In genomic region chrX:102932992-102933570, GRCm38 (mm10) we compare ENCODE assay signal across 10 mouse cellular contexts. TPM values are rescaled to one million over a fixed set of nuclear protein-coding genes. Genes with fewer than 3 reads are reported as not detected.
A peak's percentile ranks its signal among the peaks of the same experiment; 100 is the strongest.
DNase-seq lines count a peak whose midpoint lies in the region; ATAC-seq and TF ChIP-seq lines count a peak whose summit lies in the region.
"Had no signal": no experiment of that assay in that cellular context is flagged by ENCODE, and none has a peak within 500 bp of the region (broad histone marks: within the 10 kb centered on the region; RNA-seq: fewer than 3 reads in every experiment).

No protein-coding gene starts in this region.

- no peak overlapping the region for H3K27ac ChIP-seq in lung, embryonic 14.5 days (ENCODE audit: low read depth)
- peak overlapping the region; percentile 82; the same call in 1 of the 2 replicates for H3K27ac ChIP-seq in embryonic facial prominence, embryonic 10.5 days (replicated peaks)
- H3K27ac ChIP-seq in hindbrain, postnatal 0 days: no peak overlapping the region
- peak overlapping the region; percentile 41; the same call in 1 of the 2 replicates for H3K27ac ChIP-seq in neural tube, embryonic 15.5 days (replicated peaks)

- no peaks in the 10 kb centered on the region for H3K27me3 ChIP-seq in lung, embryonic 14.5 days (ENCODE audit: insufficient read depth, low read length)
- H3K27me3 ChIP-seq in embryonic facial prominence, embryonic 10.5 days (replicated peaks; ENCODE audit: low read depth, poor library complexity, severe bottlenecking): peaks cover 71% of the 10 kb centered on the region
- no peaks in the 10 kb centered on the region; the same call in 1 of the 2 replicates for H3K27me3 ChIP-seq in hindbrain, postnatal 0 days (ENCODE audit: insufficient read depth, low read length)
- peaks cover 17% of the 10 kb centered on the region for H3K27me3 ChIP-seq in neural tube, embryonic 15.5 days (replicated peaks)

- no peaks in the 10 kb centered on the region for H3K36me3 ChIP-seq in lung, embryonic 14.5 days (ENCODE audit: insufficient read depth)
- H3K36me3 ChIP-seq in embryonic facial prominence, embryonic 10.5 days (replicated peaks): no peaks in the 10 kb centered on the region
- H3K36me3 ChIP-seq in hindbrain, postnatal 0 days (ENCODE audit: insufficient read depth, low read length): no peaks in the 10 kb centered on the region
- H3K36me3 ChIP-seq in neural tube, embryonic 15.5 days: no peaks in the 10 kb centered on the region

- H3K4me2 ChIP-seq in lung, embryonic 14.5 days: peak overlapping the region; percentile 73
- peak overlapping the region; percentile 65 for H3K4me2 ChIP-seq in hindbrain, postnatal 0 days (ENCODE audit: low read depth, low read length)
- peak overlapping the region; percentile 68 for H3K4me2 ChIP-seq in neural tube, embryonic 15.5 days

- H3K4me3 ChIP-seq in lung, embryonic 14.5 days (ENCODE audit: low read depth, low read length): peak overlapping the region; percentile 50
- peak overlapping the region; percentile 69 for H3K4me3 ChIP-seq in embryonic facial prominence, embryonic 10.5 days
- H3K4me3 ChIP-seq in hindbrain, postnatal 0 days (ENCODE audit: low read length): peak overlapping the region; percentile 45
- peak overlapping the region; percentile 53 for H3K4me3 ChIP-seq in neural tube, embryonic 15.5 days (replicated peaks)

- no peak for TF ChIP-seq CTCF in lung, embryonic 14.5 days (IDR thresholded peaks at IDR 0.05; ENCODE audit: low read depth)
- no peak for TF ChIP-seq CTCF in hindbrain, postnatal 0 days (IDR thresholded peaks at IDR 0.05; ENCODE audit: low read depth)

- no peak for DNase-seq in lung, embryonic 14.5 days
- DNase-seq in lung, postnatal 36 days: no peak
- peak; percentile 7 for DNase-seq in embryonic facial prominence, embryonic 10.5 days (ENCODE audit: low spot score)
- DNase-seq in hindbrain, postnatal 0 days (ENCODE audit: low spot score): peak; percentile 1
- no peak for DNase-seq in gastrocnemius, adult 18-20 months (ENCODE audit: low spot score)
- no peak for DNase-seq in c-Kit-positive CD71-positive TER-119-positive erythroid progenitor cells, embryonic 14.5 days (ENCODE audit: low spot score)
- no peak for DNase-seq in thymus, postnatal 10 days (ENCODE audit: low spot score in 2 of 2)

- H3K4me1 ChIP-seq in lung, embryonic 14.5 days (ENCODE audit: insufficient read depth): no peaks in the 10 kb centered on the region
- H3K4me1 ChIP-seq in embryonic facial prominence, embryonic 10.5 days: 0 out of 2 replicates have a peak, but pooled peaks cover 3% of the 10 kb centered on the region
- H3K4me1 ChIP-seq in hindbrain, postnatal 0 days (ENCODE audit: insufficient read depth, low read length): no peaks in the 10 kb centered on the region
- peaks cover 9% of the 10 kb centered on the region; the same call in 1 of the 2 replicates for H3K4me1 ChIP-seq in neural tube, embryonic 15.5 days

- 32% methylated on average over 12 of the region's 12 CpGs for WGBS in lung, embryonic 14.5 days
- 57% methylated on average over 12 of the region's 12 CpGs for WGBS in embryonic facial prominence, embryonic 10.5 days
- WGBS in hindbrain, postnatal 0 days: 50% methylated on average over 12 of the region's 12 CpGs
- 49% methylated on average over 12 of the region's 12 CpGs for WGBS in neural tube, embryonic 15.5 days

- no peak for ATAC-seq in lung, embryonic 14.5 days (ENCODE audit: insufficient read depth)
- ATAC-seq in hindbrain, postnatal 0 days: no peak
- peak; percentile 16; the same call in 1 of the 2 replicates for ATAC-seq in neural tube, embryonic 15.5 days (ENCODE audit: low FRiP score)

- no peak overlapping the region for H3K9ac ChIP-seq in lung, embryonic 14.5 days
- H3K9ac ChIP-seq in hindbrain, postnatal 0 days (replicated peaks; ENCODE audit: low read length): peak overlapping the region; percentile 63
- H3K9ac ChIP-seq in neural tube, embryonic 15.5 days (replicated peaks): peak overlapping the region; percentile 48; the same call in 1 of the 2 replicates

- H3K9me3 ChIP-seq in lung, embryonic 14.5 days (ENCODE audit: low read depth, low read length): no peaks in the 10 kb centered on the region
- no peaks in the 10 kb centered on the region for H3K9me3 ChIP-seq in embryonic facial prominence, embryonic 10.5 days
- H3K9me3 ChIP-seq in hindbrain, postnatal 0 days (ENCODE audit: low read length): no peaks in the 10 kb centered on the region
- no peaks in the 10 kb centered on the region for H3K9me3 ChIP-seq in neural tube, embryonic 15.5 days (replicated peaks)

RNA-seq across cellular contexts. Expression of gene 1700018G05Rik, which starts 4.9 kb away (rescaled TPM):
- not detected in 2 replicates for polyA plus RNA-seq in lung, embryonic 14.5 days (2014; fragmentation: Nextera tagmentation; extraction: Ambion mirVana)
- not detected in 2 replicates for polyA plus RNA-seq in embryonic facial prominence, embryonic 10.5 days (2016; fragmentation: Nextera tagmentation; extraction: Ambion mirVana)
- not detected in 2 replicates for total RNA-seq in hindbrain, postnatal 0 days (2014; rRNA removed)
- polyA plus RNA-seq in hindbrain, postnatal 0 days (2015; fragmentation: Nextera tagmentation; extraction: Ambion mirVana): not detected in 2 replicates
- polyA plus RNA-seq in neural tube, embryonic 15.5 days (2015; fragmentation: Nextera tagmentation; extraction: Ambion mirVana): 0.64 TPM in 1 of 2 replicates, not detected in the other
- total RNA-seq in gastrocnemius, adult 18-20 months (2021): not detected
- total RNA-seq: adrenal gland, postnatal 10 days; liver, adult 2 months had no signal
- polyA plus RNA-seq: liver, adult 2 months had no signal

RNA-seq across cellular contexts. Expression of gene 1700011M02Rik, which starts 24.4 kb away (rescaled TPM):
- polyA plus RNA-seq in lung, embryonic 14.5 days (2014; fragmentation: Nextera tagmentation; extraction: Ambion mirVana): not detected in 2 replicates
- polyA plus RNA-seq in embryonic facial prominence, embryonic 10.5 days (2016; fragmentation: Nextera tagmentation; extraction: Ambion mirVana): not detected in 2 replicates
- total RNA-seq in hindbrain, postnatal 0 days (2014; rRNA removed): not detected in 2 replicates
- not detected in 2 replicates for polyA plus RNA-seq in hindbrain, postnatal 0 days (2015; fragmentation: Nextera tagmentation; extraction: Ambion mirVana)
- polyA plus RNA-seq in neural tube, embryonic 15.5 days (2015; fragmentation: Nextera tagmentation; extraction: Ambion mirVana): not detected in 2 replicates
- not detected for total RNA-seq in gastrocnemius, adult 18-20 months (2021)
- total RNA-seq: adrenal gland, postnatal 10 days; liver, adult 2 months had no signal
- polyA plus RNA-seq: liver, adult 2 months had no signal

RNA-seq across cellular contexts. Expression of gene Dmrtc1a, which starts 24.6 kb away (rescaled TPM):
- 0.63 and 0.66 TPM in 2 replicates for polyA plus RNA-seq in lung, embryonic 14.5 days (2014; fragmentation: Nextera tagmentation; extraction: Ambion mirVana)
- 0.39 and 0.43 TPM in 2 replicates for polyA plus RNA-seq in embryonic facial prominence, embryonic 10.5 days (2016; fragmentation: Nextera tagmentation; extraction: Ambion mirVana)
- 0.16 and 0.36 TPM in 2 replicates for total RNA-seq in hindbrain, postnatal 0 days (2014; rRNA removed)
- polyA plus RNA-seq in hindbrain, postnatal 0 days (2015; fragmentation: Nextera tagmentation; extraction: Ambion mirVana): 3.7 and 4.0 TPM in 2 replicates
- 1.0 and 1.5 TPM in 2 replicates for polyA plus RNA-seq in neural tube, embryonic 15.5 days (2015; fragmentation: Nextera tagmentation; extraction: Ambion mirVana)
- not detected for total RNA-seq in gastrocnemius, adult 18-20 months (2021)
- total RNA-seq: liver, adult 2 months had no signal
- polyA plus RNA-seq: liver, adult 2 months had no signal

Comparison
In these comparisons a context has a peak if more than half of its experiments do, and no peak if none do; other contexts are left out.
1. DNase-seq: peak in embryonic facial prominence, embryonic 10.5 days (single experiment) and hindbrain, postnatal 0 days (single experiment); none in lung, embryonic 14.5 days (single experiment), lung, postnatal 36 days (single experiment), gastrocnemius, adult 18-20 months (single experiment), c-Kit-positive CD71-positive TER-119-positive erythroid progenitor cells, embryonic 14.5 days (single experiment) and thymus, postnatal 10 days (0 of 2).
2. H3K27ac ChIP-seq: peak in embryonic facial prominence, embryonic 10.5 days (single experiment) and neural tube, embryonic 15.5 days (single experiment); none in lung, embryonic 14.5 days (single experiment) and hindbrain, postnatal 0 days (single experiment).
3. Peak in every context shown above with its lines, with median percentiles within 50 percentile points of each other: H3K4me2 ChIP-seq and H3K4me3 ChIP-seq.